Mouse (Mus musculus): ENCODE data around the gene Armc10.
"Not testable (repeated sequence)": the region's sequence is repeated elsewhere in the genome, so short reads cannot be mapped to it uniquely, and the experiment has no call there.

Gene Armc10

GRCm38 (mm10) chr5:21645439-21646132 lies at the start of gene Armc10, which contains the start of gene Fbxl13:
TSS of gene Armc10 (plus strand) at chr5:21645813.
TSS of gene Fbxl13 (minus strand) at chr5:21645634.
- DNase-seq: peak; percentile 88

GRCm38 (mm10) chr5:21599536-21599935 lies 46.1 kb upstream of the Armc10 start:
- DNase-seq: not testable (repeated sequence)

GRCm38 (mm10) chr5:21599961-21600360 lies 45.7 kb upstream of the Armc10 start:
- DNase-seq: no peak

GRCm38 (mm10) chr5:21605936-21606335 lies 39.7 kb upstream of the Armc10 start:
- DNase-seq: no peak

- DNase-seq: peak; percentile 29
Observed at GRCm38 (mm10) chr5:21608311-21609304, 37.0 kb upstream of the Armc10 start.

- no peak for DNase-seq
Observed at GRCm38 (mm10) chr5:21610996-21611395, 34.6 kb upstream of the Armc10 start.

GRCm38 (mm10) chr5:21614299-21614698 lies 31.3 kb upstream of the Armc10 start:
- DNase-seq: not testable (repeated sequence)

GRCm38 (mm10) chr5:21616450-21617009 lies 29.1 kb upstream of the Armc10 start:
- DNase-seq: no peak

GRCm38 (mm10) chr5:21625916-21626315 lies 19.7 kb upstream of the Armc10 start:
- DNase-seq: no peak

- no peak for DNase-seq
Observed at GRCm38 (mm10) chr5:21640961-21641360, 4.7 kb upstream of the Armc10 start.

GRCm38 (mm10) chr5:21643606-21644005 lies 2.0 kb upstream of the Armc10 start:
- DNase-seq: no peak

- DNase-seq: no peak
Observed at GRCm38 (mm10) chr5:21644891-21645438, 648 bp upstream of the Armc10 start.

- no peak for DNase-seq
Observed at GRCm38 (mm10) chr5:21646133-21646491, 499 bp downstream of the Armc10 start.

GRCm38 (mm10) chr5:21650736-21651135 lies 5.1 kb downstream of the Armc10 start:
- no peak for DNase-seq

- DNase-seq: no peak
Observed at GRCm38 (mm10) chr5:21651885-21652612, 6.4 kb downstream of the Armc10 start.

- DNase-seq: no peak
Observed at GRCm38 (mm10) chr5:21656912-21657311, 11.3 kb downstream of the Armc10 start.

GRCm38 (mm10) chr5:21658038-21658437 lies 12.4 kb downstream of the Armc10 start:
- DNase-seq: no peak

- peak; percentile 53 for DNase-seq
Observed at GRCm38 (mm10) chr5:21658623-21659395, 13.2 kb downstream of the Armc10 start.

GRCm38 (mm10) chr5:21660850-21661249 lies 15.2 kb downstream of the Armc10 start:
- DNase-seq: no peak

GRCm38 (mm10) chr5:21663081-21663480 lies 17.5 kb downstream of the Armc10 start:
- no peak for DNase-seq
